19 mouse cellular contexts compared by ENCODE assay signal in the genomic region with DNA sequence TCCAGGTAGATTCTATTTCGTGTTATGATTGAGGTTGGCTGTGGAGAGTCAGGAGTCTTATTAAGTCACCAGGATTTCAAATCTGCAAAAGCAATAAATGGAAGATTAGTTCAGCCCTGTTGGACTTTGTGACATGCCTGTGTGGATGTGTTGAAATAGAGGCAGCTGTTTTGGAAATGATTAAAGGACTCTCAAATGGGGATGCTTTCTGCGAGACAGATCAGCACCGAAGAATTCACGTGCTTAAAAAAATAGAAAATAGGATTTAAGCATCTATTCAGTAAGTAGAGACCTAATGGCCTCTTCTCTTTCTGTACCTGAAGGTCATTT. TPM values are rescaled to one million over a fixed set of nuclear protein-coding genes. Genes with fewer than 3 reads are reported as not detected.
DNase-seq lines count a peak whose midpoint lies in the region; ATAC-seq and TF ChIP-seq lines count a peak whose summit lies in the region.
"Had no signal": no experiment of that assay in that cellular context is flagged by ENCODE, and none has a peak within 500 bp of the region (broad histone marks: within the 10 kb centered on the region; RNA-seq: fewer than 3 reads in every experiment).

No protein-coding gene starts in this region.

- peaks cover 11% of the 10 kb centered on the region for H3K4me1 ChIP-seq in heart, embryonic 13.5 days
- H3K4me1 ChIP-seq in midbrain, embryonic 14.5 days (ENCODE audit: control insufficient read depth, insufficient read depth, low read length) = no peaks in the 10 kb centered on the region
- no peaks in the 10 kb centered on the region for H3K4me1 ChIP-seq in midbrain, embryonic 13.5 days (replicated peaks)
- peaks cover 68% of the 10 kb centered on the region for H3K4me1 ChIP-seq in liver, embryonic 13.5 days (replicated peaks)
- H3K4me1 ChIP-seq: limb, embryonic 15.5 days had no signal

- intact Hi-C loops in heart, postnatal 14 days (cut with DNase I) = no loop called here
- intact Hi-C loops in gastrocnemius, adult 2 months (cut with DNase I) = no loop called here

- no peak overlapping the region for H3K4me3 ChIP-seq in heart, embryonic 13.5 days
- no peak overlapping the region for H3K4me3 ChIP-seq in midbrain, embryonic 14.5 days (replicated peaks; ENCODE audit: low read depth, low read length)
- H3K4me3 ChIP-seq in midbrain, embryonic 13.5 days (replicated peaks) = no peak overlapping the region
- H3K4me3 ChIP-seq in liver, embryonic 13.5 days (replicated peaks) = peak overlapping the region; percentile 47
- no peak overlapping the region for H3K4me3 ChIP-seq in gastrocnemius, adult 2 months
- H3K4me3 ChIP-seq: limb, embryonic 15.5 days had no signal

- no peaks in the 10 kb centered on the region for H3K9me3 ChIP-seq in heart, embryonic 13.5 days
- H3K9me3 ChIP-seq in midbrain, embryonic 14.5 days (ENCODE audit: control insufficient read depth, low read length) = no peaks in the 10 kb centered on the region
- no peaks in the 10 kb centered on the region for H3K9me3 ChIP-seq in midbrain, embryonic 13.5 days
- peaks cover 6% of the 10 kb centered on the region; the same call in 1 of the 2 replicates for H3K9me3 ChIP-seq in liver, embryonic 13.5 days (replicated peaks)
- H3K9me3 ChIP-seq: limb, embryonic 15.5 days had no signal

- WGBS in heart, embryonic 13.5 days = 81% methylated on average over 4 of the region's 4 CpGs
- WGBS in midbrain, embryonic 14.5 days = 40% methylated on average over 4 of the region's 4 CpGs
- WGBS in midbrain, embryonic 13.5 days = 54% methylated on average over 4 of the region's 4 CpGs
- WGBS in liver, embryonic 13.5 days (ENCODE audit: insufficient replicate concordance) = 24% methylated on average over 4 of the region's 4 CpGs

- H3K27ac ChIP-seq in heart, embryonic 13.5 days (replicated peaks) = no peak overlapping the region
- no peak overlapping the region for H3K27ac ChIP-seq in midbrain, embryonic 14.5 days (replicated peaks; ENCODE audit: low read depth, low read length)
- no peak overlapping the region for H3K27ac ChIP-seq in midbrain, embryonic 13.5 days
- peak overlapping the region; percentile 100 for H3K27ac ChIP-seq in liver, embryonic 13.5 days
- no peak overlapping the region for H3K27ac ChIP-seq in gastrocnemius, adult 2 months
- H3K27ac ChIP-seq: hindbrain, embryonic 14.5 days; limb, embryonic 15.5 days had no signal

- H3K27me3 ChIP-seq in heart, embryonic 13.5 days (replicated peaks) = no peaks in the 10 kb centered on the region
- no peaks in the 10 kb centered on the region for H3K27me3 ChIP-seq in midbrain, embryonic 14.5 days (ENCODE audit: control insufficient read depth, insufficient read depth, low read length)
- H3K27me3 ChIP-seq in midbrain, embryonic 13.5 days = no peaks in the 10 kb centered on the region
- no peaks in the 10 kb centered on the region for H3K27me3 ChIP-seq in liver, embryonic 13.5 days
- H3K27me3 ChIP-seq: limb, embryonic 15.5 days had no signal

- ATAC-seq in heart, embryonic 13.5 days (ENCODE audit: extremely low read depth, insufficient number of reproducible peaks, low FRiP score, low TSS enrichment) = no peak
- ATAC-seq in midbrain, embryonic 14.5 days (ENCODE audit: low FRiP score, low TSS enrichment) = no peak
- ATAC-seq in midbrain, embryonic 13.5 days = no peak
- peak; percentile 55 for ATAC-seq in liver, embryonic 13.5 days (ENCODE audit: low read depth)
- ATAC-seq: forebrain, postnatal 0 days had no signal

- peaks cover 6% of the 10 kb centered on the region for H3K36me3 ChIP-seq in heart, embryonic 13.5 days
- 0 out of 2 replicates have a peak, but pooled peaks cover 3% of the 10 kb centered on the region for H3K36me3 ChIP-seq in midbrain, embryonic 14.5 days (ENCODE audit: control insufficient read depth, insufficient read depth, low read length)
- peaks cover 6% of the 10 kb centered on the region; the same call in 1 of the 2 replicates for H3K36me3 ChIP-seq in midbrain, embryonic 13.5 days
- H3K36me3 ChIP-seq in liver, embryonic 13.5 days = peaks cover 35% of the 10 kb centered on the region

- H3K4me2 ChIP-seq in heart, embryonic 13.5 days = peak overlapping the region; percentile 11; the same call in 1 of the 2 replicates
- H3K4me2 ChIP-seq in midbrain, embryonic 14.5 days (ENCODE audit: low read length) = no peak overlapping the region
- no peak overlapping the region for H3K4me2 ChIP-seq in midbrain, embryonic 13.5 days (replicated peaks)
- peak overlapping the region; percentile 57 for H3K4me2 ChIP-seq in liver, embryonic 13.5 days
- H3K4me2 ChIP-seq: hindbrain, embryonic 14.5 days; limb, embryonic 15.5 days; midbrain, embryonic 11.5 days had no signal

- no peak overlapping the region for H3K9ac ChIP-seq in heart, embryonic 13.5 days
- no peak overlapping the region for H3K9ac ChIP-seq in midbrain, embryonic 14.5 days (replicated peaks; ENCODE audit: low read length)
- no peak overlapping the region for H3K9ac ChIP-seq in midbrain, embryonic 13.5 days (replicated peaks)
- H3K9ac ChIP-seq in liver, embryonic 13.5 days = peak overlapping the region; percentile 62
- H3K9ac ChIP-seq: forebrain, postnatal 0 days; hindbrain, embryonic 14.5 days; limb, embryonic 15.5 days had no signal

- no peak for DNase-seq in heart, postnatal 14 days
- DNase-seq in midbrain, embryonic 14.5 days = peak; percentile 24
- DNase-seq in liver, embryonic 13.5 days = no peak
- no peak for DNase-seq in embryo, embryonic 9.5 days (ENCODE audit: extremely low spot score)
- no peak for DNase-seq in adipocyte (ENCODE audit: low spot score)
- DNase-seq in gastrocnemius, adult 2 months = no peak
- DNase-seq: adrenal gland, adult 8-10 months; cerebellum, adult 11 months; cerebellum, postnatal 25 days; forebrain, postnatal 0 days; gastrocnemius, postnatal 10 days; lung, postnatal 36 days; right cerebral cortex, postnatal 14 days; thymus, postnatal 25 days had no signal

- TF ChIP-seq CTCF in gastrocnemius, adult 2 months (IDR thresholded peaks at IDR 0.05) = no peak

RNA-seq across cellular contexts. Expression of a gene that starts 37.5 kb away (rescaled TPM):
- 8.7 and 9.5 TPM in 2 replicates for polyA plus RNA-seq in heart, embryonic 13.5 days (2015; fragmentation: Nextera tagmentation; extraction: Ambion mirVana)
- total RNA-seq in heart, postnatal 14 days (2021) = 1 to 10 TPM; 2.9 to 3.0 TPM
- polyA plus RNA-seq in midbrain, embryonic 14.5 days (2014; fragmentation: Nextera tagmentation; extraction: Ambion mirVana) = 13.4 and 18.1 TPM in 2 replicates
- 19.7 and 21.9 TPM in 2 replicates for polyA plus RNA-seq in midbrain, embryonic 13.5 days (2015; fragmentation: Nextera tagmentation; extraction: Ambion mirVana)
- polyA plus RNA-seq in liver, embryonic 13.5 days (2015; fragmentation: Nextera tagmentation; extraction: Ambion mirVana) = 20.2 and 21.9 TPM in 2 replicates
- total RNA-seq in gastrocnemius, adult 2 months (2021) = 1 to 10 TPM; 3.1 to 3.3 TPM

RNA-seq across cellular contexts. Expression of a gene that starts 38.5 kb away (rescaled TPM):
- 10.6 and 11.1 TPM in 2 replicates for polyA plus RNA-seq in heart, embryonic 13.5 days (2015; fragmentation: Nextera tagmentation; extraction: Ambion mirVana)
- total RNA-seq in heart, postnatal 14 days (2021) = 10 to 100 TPM; 56.2 to 61.5 TPM
- polyA plus RNA-seq in midbrain, embryonic 14.5 days (2014; fragmentation: Nextera tagmentation; extraction: Ambion mirVana) = 40.5 and 44.5 TPM in 2 replicates
- 22.7 and 27.9 TPM in 2 replicates for polyA plus RNA-seq in midbrain, embryonic 13.5 days (2015; fragmentation: Nextera tagmentation; extraction: Ambion mirVana)
- polyA plus RNA-seq in liver, embryonic 13.5 days (2015; fragmentation: Nextera tagmentation; extraction: Ambion mirVana) = 4.6 and 4.9 TPM in 2 replicates
- 10 to 100 TPM; 53.7 to 70.8 TPM for total RNA-seq in gastrocnemius, adult 2 months (2021)

Comparison
In these comparisons a context has a peak if more than half of its experiments do, and no peak if none do; other contexts are left out.
1. H3K4me2 ChIP-seq: peak in heart, embryonic 13.5 days (single experiment) and liver, embryonic 13.5 days (single experiment); none in midbrain, embryonic 14.5 days (single experiment) and midbrain, embryonic 13.5 days (single experiment).